Mouse (Mus musculus) cerebral cortex, adult 2 months (tissue): Measurements from ENCODE around the gene Zfp316.

ENCODE experiments used
- WGBS: fragments of 180-500 bp; shearing (Covaris S2); methylation state at CpG from one replicate; pipeline ENCODE4 v1.1.7; 2018; 5-methylcytosine and 5-hydroxymethylcytosine counted together

The Zfp316 gene

DNA sequence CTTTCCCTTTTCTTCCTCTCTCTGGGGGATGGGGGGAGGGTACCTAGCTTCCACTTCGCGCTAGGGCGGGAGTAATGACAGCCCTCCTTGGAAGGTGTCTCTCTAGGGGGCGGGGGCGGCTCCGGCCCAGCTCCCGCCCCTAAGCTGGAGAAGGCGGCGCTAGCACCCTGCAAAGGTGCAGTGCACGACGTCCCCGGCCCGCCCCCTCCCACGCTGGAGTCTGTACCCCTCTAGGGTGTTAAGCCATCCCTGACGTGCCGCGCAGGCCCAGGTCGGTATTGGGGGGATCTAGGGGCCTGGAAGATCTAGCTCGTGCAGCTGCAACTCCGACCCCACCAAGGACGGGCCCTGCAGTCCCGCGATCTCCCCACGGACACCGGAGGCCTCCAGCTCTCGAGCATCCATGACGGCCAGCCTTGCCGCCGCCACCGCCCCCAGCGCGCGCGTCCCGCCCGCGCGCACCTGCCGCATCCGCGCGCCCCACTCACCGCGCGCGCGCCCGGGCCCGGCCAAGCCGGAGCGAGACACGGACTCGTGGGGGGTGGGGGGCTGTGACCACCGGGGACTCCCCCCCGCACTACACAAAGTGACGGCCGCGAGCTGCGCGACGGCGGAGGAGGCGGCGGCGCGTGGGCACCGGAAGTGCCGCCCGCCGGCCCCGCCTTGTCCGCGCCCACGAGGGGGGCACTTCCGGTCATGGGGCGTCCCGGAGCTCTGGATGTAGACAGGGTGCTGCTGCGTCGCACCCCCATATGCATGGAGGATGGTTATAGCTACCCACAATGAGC is at the start of gene Zfp316:
Gene Zfp316 (minus strand): TSS at position 660 of the 788 bp plus-strand sequence.
- under 1% methylated on average over 79 of the region's 79 CpGs for WGBS

- 86% methylated on average over 8 of the region's 8 CpGs for WGBS
These were observed 47.4 kb upstream of the Zfp316 start for GRCm38 (mm10) chr5:143317288-143317610.

DNA sequence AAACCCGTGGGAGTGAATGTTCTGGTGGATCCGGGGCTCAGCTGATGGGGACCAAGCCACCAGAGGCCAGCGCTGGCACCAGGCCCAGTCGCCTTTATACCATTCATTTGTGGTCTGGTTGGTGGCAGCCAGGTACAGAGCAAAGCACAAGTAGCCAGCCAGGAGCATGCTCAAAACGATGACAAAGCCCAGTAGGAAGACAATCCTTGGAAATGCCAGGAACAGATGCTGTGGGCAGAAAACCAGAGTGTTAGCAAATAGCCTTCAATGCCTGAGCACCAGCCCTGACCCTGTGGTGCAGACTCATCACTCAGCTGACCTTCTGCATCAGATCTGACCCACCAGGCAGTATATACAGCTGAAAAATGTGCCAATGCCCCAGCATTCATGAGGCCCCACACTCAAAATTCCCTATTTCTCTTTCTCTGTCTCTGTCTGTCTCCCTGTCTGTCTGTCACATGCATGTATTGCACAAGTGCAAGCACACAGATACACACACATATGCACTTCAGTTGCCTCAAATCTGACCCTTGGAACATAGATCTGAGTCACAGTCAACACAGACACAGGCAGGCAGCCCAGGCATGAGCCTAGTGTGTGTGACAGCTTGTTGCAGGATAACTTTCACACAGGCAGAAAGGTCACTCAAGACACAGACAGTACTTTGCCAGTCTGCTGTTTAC is 46.9 kb upstream of the Zfp316 start:
- 71% methylated on average over 5 of the region's 5 CpGs for WGBS

- WGBS, result 17% methylated on average over 8 of the region's 8 CpGs
These were observed 45.7 kb upstream of the Zfp316 start for GRCm38 (mm10) chr5:143315514-143315888.

- under 1% methylated on average over 100 of the region's 101 CpGs for WGBS
These were observed 45.1 kb upstream of the Zfp316 start, which contains the start of gene E130309D02Rik for GRCm38 (mm10) chr5:143314730-143315513. Gene E130309D02Rik, minus strand, starts transcription at chr5:143315360.

GRCm38 (mm10) chr5:143314183-143314729 is 44.4 kb upstream of the Zfp316 start:
- 2% methylated on average over 16 of the region's 16 CpGs for WGBS

- WGBS, result 49% methylated on average over 8 of the region's 8 CpGs
These were observed 42.1 kb upstream of the Zfp316 start for GRCm38 (mm10) chr5:143311886-143312285.

DNA sequence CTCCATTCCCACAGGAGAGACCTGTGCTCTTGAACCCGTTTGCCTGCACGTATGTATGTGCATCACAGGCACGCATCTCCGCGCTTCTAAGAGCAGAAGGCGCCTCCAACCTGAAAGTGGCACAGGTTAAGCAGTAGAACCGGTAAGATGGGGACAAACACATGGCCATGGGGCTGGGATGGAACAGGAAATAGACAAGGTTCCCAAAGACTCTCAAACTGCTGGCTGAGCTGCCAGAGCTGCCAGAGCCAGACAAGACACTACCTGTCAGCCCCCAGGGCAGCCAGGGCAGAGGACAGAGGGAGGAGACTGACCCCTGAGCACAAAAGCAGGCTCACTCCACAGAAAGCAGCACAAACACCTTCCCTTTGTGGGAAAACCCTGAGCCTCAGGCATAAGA is 40.1 kb upstream of the Zfp316 start:
- 96% methylated on average over 7 of the region's 7 CpGs for WGBS

GRCm38 (mm10) chr5:143308825-143309224 is 39.0 kb upstream of the Zfp316 start:
- WGBS, result 90% methylated on average over 5 of the region's 5 CpGs

- 73% methylated on average over 7 of the region's 7 CpGs for WGBS
These were observed 34.4 kb upstream of the Zfp316 start for GRCm38 (mm10) chr5:143304251-143304650.

DNA sequence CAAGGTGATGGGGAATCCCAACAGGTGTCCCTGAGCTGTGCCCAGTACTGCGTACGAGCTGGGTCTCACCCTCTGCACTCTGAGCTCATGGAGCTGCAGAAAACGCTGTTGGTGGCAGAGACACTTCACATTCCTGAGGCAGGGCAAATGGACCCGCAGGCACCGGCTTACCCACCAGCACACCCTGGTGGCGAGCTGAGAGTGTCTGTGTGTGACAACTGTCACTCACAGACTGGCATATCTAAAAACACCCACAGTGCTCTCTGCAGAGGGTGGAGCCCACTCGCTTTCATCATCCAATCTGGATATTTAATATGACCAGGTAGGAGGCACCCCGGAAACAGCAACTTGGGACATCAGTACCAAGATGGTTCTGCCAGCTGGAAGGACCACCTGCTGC is 31.5 kb upstream of the Zfp316 start:
- 65% methylated on average over 8 of the region's 8 CpGs for WGBS

GRCm38 (mm10) chr5:143299686-143300085 is 29.9 kb upstream of the Zfp316 start:
- 88% methylated on average over 4 of the region's 4 CpGs for whole genome bisulfite sequencing

- 85% methylated on average over 7 of the region's 7 CpGs for WGBS
These were observed 28.6 kb upstream of the Zfp316 start for GRCm38 (mm10) chr5:143298391-143298790.

- WGBS, result 73% methylated on average over 9 of the region's 9 CpGs
These were observed 28.2 kb upstream of the Zfp316 start for GRCm38 (mm10) chr5:143297986-143298385.

- WGBS, result 35% methylated on average over 2 of the region's 2 CpGs
These were observed 25.5 kb upstream of the Zfp316 start for GRCm38 (mm10) chr5:143295330-143295729.

DNA sequence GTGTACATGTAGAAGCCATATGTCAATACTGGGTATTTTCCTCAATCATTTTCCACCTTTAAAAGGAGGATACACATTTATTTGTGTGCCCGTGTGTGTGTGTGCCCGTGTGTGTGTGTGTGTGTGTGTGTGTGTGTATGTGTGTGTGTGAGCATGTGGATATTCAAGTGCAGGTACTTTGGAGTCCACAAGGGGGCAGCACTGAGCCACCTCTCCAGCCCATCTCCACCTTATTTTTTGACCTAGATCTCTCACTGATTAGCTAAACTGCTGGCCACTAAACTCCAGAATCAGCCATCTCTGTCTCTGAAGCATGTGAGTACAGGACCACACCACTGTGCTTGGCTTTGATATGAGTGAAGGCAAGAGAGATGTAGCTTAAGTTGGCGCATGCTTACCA is 25.0 kb upstream of the Zfp316 start:
- 87% methylated on average over 3 of the region's 3 CpGs for WGBS

- WGBS, result 2% methylated on average over 36 of the region's 38 CpGs
These were observed 23.6 kb upstream of the Zfp316 start, which contains the start of gene Zfp853 for GRCm38 (mm10) chr5:143293404-143293803. Gene Zfp853, minus strand, starts transcription at chr5:143293623.

DNA sequence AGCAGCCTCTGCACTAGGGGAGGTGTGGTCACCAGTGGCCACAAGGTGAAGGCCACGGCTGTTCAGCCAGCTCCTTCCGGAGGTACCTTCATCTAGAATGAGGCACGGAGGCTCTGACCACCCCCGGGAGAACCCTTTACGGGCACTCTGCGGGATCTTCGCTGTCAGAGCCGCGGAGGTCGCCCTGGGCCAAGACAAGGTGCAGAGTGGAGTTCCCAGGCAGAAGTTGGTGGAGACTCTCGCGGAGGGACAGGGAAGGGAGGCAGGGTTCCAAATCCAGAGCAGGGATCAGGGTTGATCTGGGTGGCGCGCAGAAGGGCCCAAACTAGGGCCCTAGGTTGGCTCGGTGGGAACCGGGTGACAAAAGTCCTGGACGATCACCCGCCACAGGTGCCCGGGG is 23.1 kb upstream of the Zfp316 start:
- WGBS, result 2% methylated on average over 19 of the region's 19 CpGs

DNA sequence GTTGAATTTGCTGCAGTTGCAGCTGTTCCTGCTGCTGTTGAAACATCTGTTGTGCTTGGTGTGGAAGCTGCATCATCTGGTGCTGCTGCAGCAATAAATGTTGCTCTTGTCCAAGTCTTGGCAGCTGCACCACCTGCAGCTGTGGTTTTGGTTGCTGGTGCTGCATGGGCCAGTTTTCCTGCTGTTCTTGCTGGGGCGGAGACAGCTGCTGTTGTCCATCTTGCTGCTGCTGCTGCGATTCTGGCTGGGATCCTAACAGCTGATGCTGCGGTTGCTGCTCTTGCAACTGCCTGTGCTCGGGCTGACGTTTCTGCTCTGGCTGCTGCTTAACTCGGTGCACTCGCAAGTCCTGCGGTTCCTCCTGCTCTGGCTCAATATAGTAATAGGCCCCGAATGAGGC is 19.5 kb upstream of the Zfp316 start:
- WGBS, result 67% methylated on average over 9 of the region's 9 CpGs

GRCm38 (mm10) chr5:143288378-143288911 is 18.6 kb upstream of the Zfp316 start:
- 68% methylated on average over 9 of the region's 9 CpGs for WGBS

- 50% methylated on average over 48 of the region's 48 CpGs for WGBS
These were observed 18.0 kb upstream of the Zfp316 start for GRCm38 (mm10) chr5:143287774-143288328.
